Mouse (Mus musculus): ENCODE measurements around the gene Hist1h4b. TPM values are rescaled to one million over a fixed set of nuclear protein-coding genes. Genes with fewer than 3 reads are reported as not detected.

Hist1h4b gene
- polyA plus RNA-seq, 1 experiment from 2014 or later = 3.7 TPM

DNA sequence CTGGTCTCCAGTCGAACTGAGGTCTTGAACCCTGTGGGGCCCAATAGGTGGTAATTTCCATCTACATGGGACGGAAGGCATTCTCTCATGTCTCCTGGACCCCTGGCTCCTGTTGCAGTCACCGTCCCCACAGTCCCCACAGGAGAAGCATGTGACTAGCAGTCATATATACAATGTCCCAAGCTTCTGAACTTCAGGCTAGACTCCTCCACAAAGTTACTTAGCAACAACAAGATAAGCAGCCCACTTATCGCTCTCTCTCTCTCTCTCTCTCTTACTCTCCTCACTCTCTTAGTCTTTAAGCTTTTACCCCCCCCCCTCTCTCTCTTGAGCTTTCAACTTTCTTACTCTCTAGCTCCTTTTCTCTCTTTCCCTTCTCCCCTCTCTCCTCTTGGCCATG, 32.6 kb upstream of the Hist1h4b start:
- Histone ChIP-seq H3K27me3 (ENCODE audit: control insufficient read depth, insufficient read depth, low read length) (no peaks in the 10 kb centered on the region), H3K9me3 (replicated peaks; ENCODE audit: control insufficient read depth, low read length) (no peaks in the 10 kb centered on the region), H3K4me3 (replicated peaks; ENCODE audit: low read length) (no peak overlapping the region), H3K4me2 (ENCODE audit: low read depth, low read length) (no peak overlapping the region), H3K36me3 (ENCODE audit: control insufficient read depth, insufficient read depth, low read length) (no peaks in the 10 kb centered on the region), H3K4me1 (ENCODE audit: control insufficient read depth, insufficient read depth, low read length) (no peaks in the 10 kb centered on the region), H3K9ac (ENCODE audit: low read length) (no peak overlapping the region), H3K27ac (ENCODE audit: low read length) (no peak overlapping the region)
- peak; percentile 29; the same call in 1 of the 2 replicates for ATAC-seq (ENCODE audit: insufficient read depth, low FRiP score)
- WGBS = 61% methylated on average over 4 of the region's 4 CpGs

DNA sequence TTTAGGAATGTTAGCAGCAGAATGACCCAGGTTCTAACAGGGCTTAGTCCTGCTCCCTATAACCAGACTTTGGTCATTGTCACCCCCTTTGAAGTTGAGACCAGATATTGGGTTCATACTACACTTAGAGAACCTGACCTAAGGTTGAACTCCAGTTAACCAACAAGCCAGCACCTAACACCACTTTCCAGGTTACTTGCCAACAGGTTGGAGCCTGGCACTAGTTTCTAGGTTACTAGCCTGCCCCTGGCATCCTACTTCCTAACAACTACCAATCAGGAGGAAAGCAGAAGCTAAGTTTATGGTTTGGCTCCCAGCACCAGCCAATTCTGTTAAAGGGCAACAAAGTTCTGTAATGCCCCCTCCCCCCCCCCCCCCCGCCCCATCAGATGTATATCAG, 31.6 kb upstream of the Hist1h4b start:
- H3K4me1 ChIP-seq (ENCODE audit: control insufficient read depth, insufficient read depth, low read length) = no peaks in the 10 kb centered on the region
- H3K27me3 ChIP-seq (ENCODE audit: control insufficient read depth, insufficient read depth, low read length) = no peaks in the 10 kb centered on the region
- ATAC-seq (ENCODE audit: insufficient read depth, low FRiP score) = no peak
- no peak overlapping the region for H3K9ac ChIP-seq (ENCODE audit: low read length)
- no peaks in the 10 kb centered on the region for H3K9me3 ChIP-seq (replicated peaks; ENCODE audit: control insufficient read depth, low read length)
- no peak overlapping the region for H3K27ac ChIP-seq (ENCODE audit: low read length)
- no peak overlapping the region for H3K4me3 ChIP-seq (replicated peaks; ENCODE audit: low read length)
- WGBS = 80% methylated on average over 1 of the region's 1 CpGs
- H3K36me3 ChIP-seq (ENCODE audit: control insufficient read depth, insufficient read depth, low read length) = no peaks in the 10 kb centered on the region
- H3K4me2 ChIP-seq (ENCODE audit: low read depth, low read length) = no peak overlapping the region

DNA sequence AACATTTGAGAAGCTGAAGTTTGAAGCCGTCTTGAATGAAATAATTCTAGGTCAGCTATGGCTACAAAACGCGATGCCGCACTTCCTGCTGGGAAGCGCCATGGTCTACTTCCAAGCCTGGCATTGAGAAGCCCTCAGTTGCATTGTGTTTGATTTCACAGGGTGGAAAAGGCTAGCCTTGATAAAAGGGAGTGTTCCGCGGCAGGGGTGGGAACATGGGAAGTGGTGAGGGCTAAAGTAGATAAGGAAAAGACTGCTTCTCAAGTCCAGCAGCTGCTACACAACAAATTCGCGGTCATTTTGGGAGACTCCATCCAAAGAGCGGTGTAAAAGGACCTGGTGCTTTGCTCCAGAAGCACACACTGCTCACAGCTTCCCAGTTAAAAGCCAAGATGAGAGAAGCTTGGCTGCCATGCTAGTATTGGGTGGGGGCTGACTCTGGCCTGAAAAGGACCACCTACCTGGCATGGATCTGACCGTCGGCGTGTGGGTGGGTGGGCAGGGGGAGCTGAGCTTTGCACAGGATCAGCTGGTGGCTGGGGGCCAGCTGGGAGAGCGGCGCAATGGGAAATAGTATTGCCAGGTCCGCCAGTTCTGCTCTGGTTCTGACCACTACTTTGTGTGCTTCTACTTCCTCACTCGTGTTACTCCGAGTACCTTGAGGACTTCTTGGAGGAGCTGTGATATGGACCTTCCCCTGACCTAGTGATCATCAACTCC, 28.2 kb upstream of the Hist1h4b start:
- Histone ChIP-seq H3K36me3 (ENCODE audit: control insufficient read depth, insufficient read depth, low read length) (no peaks in the 10 kb centered on the region), H3K9me3 (replicated peaks; ENCODE audit: control insufficient read depth, low read length) (no peaks in the 10 kb centered on the region), H3K27ac (ENCODE audit: low read length) (no peak overlapping the region), H3K27me3 (ENCODE audit: control insufficient read depth, insufficient read depth, low read length) (no peaks in the 10 kb centered on the region), H3K4me2 (ENCODE audit: low read depth, low read length) (no peak overlapping the region), H3K4me1 (ENCODE audit: control insufficient read depth, insufficient read depth, low read length) (no peaks in the 10 kb centered on the region), H3K9ac (ENCODE audit: low read length) (no peak overlapping the region), H3K4me3 (replicated peaks; ENCODE audit: low read length) (no peak overlapping the region)
- no peak for ATAC-seq (ENCODE audit: insufficient read depth, low FRiP score)
- WGBS = 84% methylated on average over 18 of the region's 18 CpGs

DNA sequence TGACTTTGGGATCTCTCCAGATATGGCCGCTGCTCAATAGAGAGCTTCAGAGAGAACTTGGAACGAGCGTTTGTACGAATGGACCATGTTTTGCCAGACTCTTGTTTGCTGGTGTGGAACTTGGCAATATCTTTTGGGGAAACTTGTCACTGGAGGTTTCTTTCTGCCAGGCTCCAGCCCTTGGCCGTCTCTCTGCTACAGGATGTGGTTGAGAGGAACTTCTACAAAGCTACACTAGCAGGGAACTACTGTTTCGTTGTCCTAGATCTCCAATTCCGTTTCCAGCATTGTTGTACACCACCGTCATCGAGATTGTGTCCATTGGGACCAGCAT, 27.7 kb upstream of the Hist1h4b start:
- ATAC-seq (ENCODE audit: insufficient read depth, low FRiP score) = no peak
- Histone ChIP-seq H3K27ac (ENCODE audit: low read length) (no peak overlapping the region), H3K9ac (ENCODE audit: low read length) (no peak overlapping the region), H3K9me3 (replicated peaks; ENCODE audit: control insufficient read depth, low read length) (no peaks in the 10 kb centered on the region), H3K4me3 (replicated peaks; ENCODE audit: low read length) (no peak overlapping the region), H3K36me3 (ENCODE audit: control insufficient read depth, insufficient read depth, low read length) (no peaks in the 10 kb centered on the region), H3K4me2 (ENCODE audit: low read depth, low read length) (no peak overlapping the region), H3K4me1 (ENCODE audit: control insufficient read depth, insufficient read depth, low read length) (no peaks in the 10 kb centered on the region), H3K27me3 (ENCODE audit: control insufficient read depth, insufficient read depth, low read length) (no peaks in the 10 kb centered on the region)
- WGBS = 87% methylated on average over 9 of the region's 9 CpGs

DNA sequence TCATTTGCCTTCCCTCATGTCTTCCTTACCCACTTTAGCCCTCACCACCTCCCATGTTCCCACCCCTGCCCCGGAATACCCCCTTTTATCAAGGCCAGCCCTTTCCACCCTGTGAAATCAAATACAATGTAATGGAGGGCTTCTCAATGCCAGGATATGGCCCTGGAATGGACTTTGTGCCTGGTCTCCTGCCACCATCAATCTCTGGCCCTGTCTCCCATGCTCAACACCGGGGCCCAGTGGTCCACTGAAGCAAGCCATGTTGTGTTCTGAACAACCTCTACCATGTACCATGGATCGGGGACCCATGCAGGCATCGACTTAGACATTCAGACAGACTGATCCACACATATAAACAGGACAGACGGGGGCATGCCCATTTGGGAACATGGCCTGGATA, 27.1 kb upstream of the Hist1h4b start:
- 88% methylated on average over 5 of the region's 5 CpGs for WGBS
- H3K4me3 ChIP-seq (replicated peaks; ENCODE audit: low read length) = no peak overlapping the region
- H3K9me3 ChIP-seq (replicated peaks; ENCODE audit: control insufficient read depth, low read length) = no peaks in the 10 kb centered on the region
- ATAC-seq (ENCODE audit: insufficient read depth, low FRiP score) = no peak
- H3K4me1 ChIP-seq (ENCODE audit: control insufficient read depth, insufficient read depth, low read length) = no peaks in the 10 kb centered on the region
- H3K27me3 ChIP-seq (ENCODE audit: control insufficient read depth, insufficient read depth, low read length) = no peaks in the 10 kb centered on the region
- H3K36me3 ChIP-seq (ENCODE audit: control insufficient read depth, insufficient read depth, low read length) = no peaks in the 10 kb centered on the region
- no peak overlapping the region for H3K9ac ChIP-seq (ENCODE audit: low read length)
- no peak overlapping the region for H3K4me2 ChIP-seq (ENCODE audit: low read depth, low read length)
- H3K27ac ChIP-seq (ENCODE audit: low read length) = no peak overlapping the region

DNA sequence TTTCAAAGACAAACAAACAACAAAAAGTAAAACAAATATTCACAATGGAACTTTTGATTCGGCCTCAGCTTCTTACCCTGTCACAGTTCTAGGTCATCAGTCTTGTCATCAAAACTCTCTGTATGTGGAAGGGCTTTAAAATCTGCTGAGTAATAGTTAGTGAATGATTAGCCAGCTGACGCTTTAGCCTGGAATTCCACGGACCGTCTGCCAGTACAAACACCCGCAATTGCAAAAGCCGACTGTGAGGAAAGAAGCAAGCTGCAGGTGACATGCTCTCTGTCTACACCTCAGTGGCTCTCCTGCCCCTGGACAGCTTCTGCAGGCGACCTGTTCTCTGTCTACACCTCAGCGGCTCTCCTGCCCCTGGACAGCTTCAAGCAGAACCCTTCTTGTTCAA, 26.3 kb upstream of the Hist1h4b start:
- Histone ChIP-seq H3K27ac (ENCODE audit: low read length) (no peak overlapping the region), H3K9ac (ENCODE audit: low read length) (no peak overlapping the region), H3K4me3 (replicated peaks; ENCODE audit: low read length) (no peak overlapping the region), H3K36me3 (ENCODE audit: control insufficient read depth, insufficient read depth, low read length) (no peaks in the 10 kb centered on the region), H3K27me3 (ENCODE audit: control insufficient read depth, insufficient read depth, low read length) (no peaks in the 10 kb centered on the region), H3K9me3 (replicated peaks; ENCODE audit: control insufficient read depth, low read length) (no peaks in the 10 kb centered on the region), H3K4me1 (ENCODE audit: control insufficient read depth, insufficient read depth, low read length) (no peaks in the 10 kb centered on the region), H3K4me2 (ENCODE audit: low read depth, low read length) (no peak overlapping the region)
- ATAC-seq (ENCODE audit: insufficient read depth, low FRiP score) = peak; percentile 66; the same call in 1 of the 2 replicates
- WGBS = 22% methylated on average over 8 of the region's 8 CpGs

DNA sequence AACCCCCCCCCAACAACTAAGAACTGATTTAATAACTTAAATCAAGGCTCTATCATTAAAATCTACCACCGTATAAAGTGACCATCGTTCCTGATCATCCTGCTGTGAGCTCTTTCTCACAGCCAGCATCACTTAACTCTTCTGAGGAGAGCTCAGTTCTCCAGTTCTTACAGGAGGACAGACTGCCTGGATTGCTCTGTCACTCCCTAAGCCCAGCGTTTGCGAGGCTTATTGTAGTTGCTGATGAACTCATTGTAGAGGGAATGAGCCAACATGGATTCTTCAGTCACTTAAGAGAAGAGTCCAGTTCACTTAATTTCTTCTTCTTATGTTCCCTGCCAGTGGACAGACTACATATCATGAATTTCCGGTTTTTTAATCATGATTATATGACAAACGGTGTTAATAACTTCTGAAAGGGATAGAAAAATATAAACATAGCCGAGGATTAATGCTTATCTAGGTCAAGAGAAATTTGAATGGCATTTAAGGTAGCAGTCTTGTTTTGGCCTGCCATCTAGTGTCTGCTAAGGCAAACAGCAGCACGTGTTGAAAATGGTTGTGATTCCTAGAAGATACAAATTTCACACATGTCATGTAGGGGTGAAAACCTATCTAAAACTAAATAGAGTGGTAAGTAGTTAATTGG, 24.5 kb upstream of the Hist1h4b start:
- H3K9ac ChIP-seq (ENCODE audit: low read length) = no peak overlapping the region
- no peaks in the 10 kb centered on the region for H3K27me3 ChIP-seq (ENCODE audit: control insufficient read depth, insufficient read depth, low read length)
- H3K4me3 ChIP-seq (replicated peaks; ENCODE audit: low read length) = no peak overlapping the region
- H3K4me1 ChIP-seq (ENCODE audit: control insufficient read depth, insufficient read depth, low read length) = no peaks in the 10 kb centered on the region
- ATAC-seq (ENCODE audit: insufficient read depth, low FRiP score) = no peak
- H3K27ac ChIP-seq (ENCODE audit: low read length) = no peak overlapping the region
- H3K36me3 ChIP-seq (ENCODE audit: control insufficient read depth, insufficient read depth, low read length) = no peaks in the 10 kb centered on the region
- H3K9me3 ChIP-seq (replicated peaks; ENCODE audit: control insufficient read depth, low read length) = no peaks in the 10 kb centered on the region
- H3K4me2 ChIP-seq (ENCODE audit: low read depth, low read length) = no peak overlapping the region
- WGBS = 22% methylated on average over 8 of the region's 8 CpGs

DNA sequence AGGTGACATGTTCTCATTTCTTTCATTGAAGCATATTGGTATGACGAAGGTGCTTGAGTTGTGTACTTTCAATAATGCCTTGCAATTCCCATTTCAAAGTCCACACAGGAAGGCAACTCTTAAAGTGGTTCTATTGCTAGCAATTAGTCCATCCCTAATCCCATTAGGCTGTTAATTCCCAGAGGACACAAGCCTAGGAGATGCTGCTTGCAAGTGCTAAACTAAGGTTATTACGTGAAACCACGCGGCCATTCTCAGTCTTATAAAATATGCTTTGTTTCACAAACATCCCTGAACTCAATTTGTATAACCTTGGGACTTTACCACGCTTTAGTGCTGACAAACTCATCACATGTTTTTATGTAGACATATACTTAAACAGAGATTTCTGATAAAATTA, 19.7 kb upstream of the Hist1h4b start:
- Histone ChIP-seq H3K4me1 (ENCODE audit: control insufficient read depth, insufficient read depth, low read length) (peaks cover 13% of the 10 kb centered on the region; the same call in 1 of the 2 replicates), H3K27me3 (ENCODE audit: control insufficient read depth, insufficient read depth, low read length) (no peaks in the 10 kb centered on the region), H3K4me3 (replicated peaks; ENCODE audit: low read length) (no peak overlapping the region), H3K9me3 (replicated peaks; ENCODE audit: control insufficient read depth, low read length) (no peaks in the 10 kb centered on the region), H3K27ac (ENCODE audit: low read length) (no peak overlapping the region), H3K9ac (ENCODE audit: low read length) (no peak overlapping the region), H3K4me2 (ENCODE audit: low read depth, low read length) (no peak overlapping the region), H3K36me3 (ENCODE audit: control insufficient read depth, insufficient read depth, low read length) (no peaks in the 10 kb centered on the region)
- no peak for ATAC-seq (ENCODE audit: insufficient read depth, low FRiP score)
- WGBS = 87% methylated on average over 5 of the region's 5 CpGs

DNA sequence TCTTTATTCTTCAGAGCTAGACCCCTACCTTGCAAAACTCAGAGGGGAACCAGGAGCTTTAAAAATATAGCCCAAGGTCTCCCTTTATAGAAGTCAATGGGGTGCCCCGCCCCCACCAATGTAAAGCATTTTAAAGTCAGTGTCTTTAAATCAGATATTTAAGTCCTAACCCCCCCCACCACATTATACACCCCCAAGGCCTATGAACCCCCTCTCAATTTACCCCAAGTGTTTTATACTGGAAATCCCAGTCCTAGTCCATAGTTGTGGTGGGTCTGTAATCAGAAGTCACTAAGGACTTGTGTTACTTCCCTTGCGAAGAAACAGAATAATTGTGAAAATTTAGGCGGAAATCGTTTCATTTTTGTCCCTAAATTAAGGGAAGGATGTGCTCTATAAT, 18.8 kb upstream of the Hist1h4b start:
- WGBS = 23% methylated on average over 4 of the region's 4 CpGs
- H3K36me3 ChIP-seq (ENCODE audit: control insufficient read depth, insufficient read depth, low read length) = no peaks in the 10 kb centered on the region
- H3K4me2 ChIP-seq (ENCODE audit: low read depth, low read length) = peak overlapping the region; percentile 39
- H3K4me3 ChIP-seq (replicated peaks; ENCODE audit: low read length) = peak overlapping the region; percentile 70
- H3K9me3 ChIP-seq (replicated peaks; ENCODE audit: control insufficient read depth, low read length) = no peaks in the 10 kb centered on the region
- H3K4me1 ChIP-seq (ENCODE audit: control insufficient read depth, insufficient read depth, low read length) = peaks cover 13% of the 10 kb centered on the region; the same call in 1 of the 2 replicates
- peak overlapping the region; percentile 99 for H3K27ac ChIP-seq (ENCODE audit: low read length)
- peak overlapping the region; percentile 58 for H3K9ac ChIP-seq (ENCODE audit: low read length)
- no peaks in the 10 kb centered on the region for H3K27me3 ChIP-seq (ENCODE audit: control insufficient read depth, insufficient read depth, low read length)
- no peak for ATAC-seq (ENCODE audit: insufficient read depth, low FRiP score)

All from stomach, embryonic 16.5 days (tissue).